Mouse (Mus musculus): ENCODE data around the gene Slit3. TPM values are rescaled to one million over a fixed set of nuclear protein-coding genes. Genes with fewer than 3 reads are reported as not detected.
A peak's percentile ranks its signal among the peaks of the same experiment; 100 is the strongest.

Slit3 gene
- polyA plus RNA-seq, 1 experiment, result 0.04 TPM

DNA sequence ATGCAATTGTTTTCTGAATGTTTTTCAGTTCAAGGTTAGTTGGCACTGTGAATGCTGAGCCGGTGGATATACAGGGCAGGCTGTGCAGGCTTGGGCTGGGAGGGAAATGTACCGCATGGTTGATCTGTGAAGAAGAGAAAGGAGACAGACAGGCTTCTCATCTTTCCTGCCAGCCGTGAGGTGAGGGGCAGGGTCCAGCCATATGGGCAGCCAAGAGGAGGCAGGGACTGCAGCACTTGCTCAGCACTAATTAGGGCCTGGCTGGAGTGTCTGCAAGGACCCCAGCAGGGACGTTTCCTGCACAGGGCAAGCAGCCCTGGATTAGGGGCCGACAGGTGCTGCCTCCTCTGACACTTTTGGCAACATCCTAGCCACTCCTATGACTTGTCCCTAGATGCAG lies 184.1 kb downstream of the Slit3 start:
- H3K9me3 ChIP-seq, result 0 out of 2 replicates have a peak, but pooled peaks cover 8% of the 10 kb centered on the region
- no peaks in the 10 kb centered on the region for H3K27me3 ChIP-seq (replicated peaks)
- no peak for TF ChIP-seq GATA1 (IDR thresholded peaks at IDR 0.05; ENCODE audit: borderline replicate concordance, low read length)
- TF ChIP-seq FLI1 (IDR thresholded peaks at IDR 0.05; ENCODE audit: low read length), result no peak
- no peaks in the 10 kb centered on the region for H3K4me1 ChIP-seq
- H3K36me3 ChIP-seq (replicated peaks; ENCODE audit: low read length), result no peaks in the 10 kb centered on the region
- no peak overlapping the region for H3K4me3 ChIP-seq (replicated peaks)

- H3K36me3 ChIP-seq (replicated peaks; ENCODE audit: low read length), result no peaks in the 10 kb centered on the region
- no peak for TF ChIP-seq FLI1 (IDR thresholded peaks at IDR 0.05; ENCODE audit: low read length)
- H3K4me1 ChIP-seq, result no peaks in the 10 kb centered on the region
- 0 out of 2 replicates have a peak, but pooled peaks cover 8% of the 10 kb centered on the region for H3K9me3 ChIP-seq
- no peak overlapping the region for H3K4me3 ChIP-seq (replicated peaks)
- no peaks in the 10 kb centered on the region for H3K27me3 ChIP-seq (replicated peaks)
These were observed 184.9 kb downstream of the Slit3 start for GRCm38 (mm10) chr11:35305910-35306309.

DNA sequence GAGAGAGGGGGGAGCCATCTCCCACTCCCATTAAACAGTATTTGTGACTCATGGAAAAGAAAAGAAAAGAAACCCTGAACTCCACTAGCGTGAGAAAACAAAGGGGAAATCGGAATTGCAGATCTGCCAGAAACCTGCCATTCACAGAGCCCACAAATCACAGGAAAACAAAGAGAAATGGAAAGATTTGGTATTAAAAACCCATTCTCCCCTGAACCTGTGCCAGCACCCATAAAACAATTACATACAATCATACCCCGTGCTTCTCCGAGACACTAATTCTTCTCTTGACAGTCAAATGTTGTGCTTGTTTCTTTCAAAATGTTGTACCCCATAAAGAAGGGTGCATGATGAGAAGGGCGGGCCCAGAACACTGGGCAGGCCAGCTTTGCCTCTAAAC lies 185.9 kb downstream of the Slit3 start:
- TF ChIP-seq FLI1 (IDR thresholded peaks at IDR 0.05; ENCODE audit: low read length) (no peak), GATA1 (IDR thresholded peaks at IDR 0.05; ENCODE audit: borderline replicate concordance, low read length) (no peak)
- H3K4me3 ChIP-seq (replicated peaks), result no peak overlapping the region
- H3K36me3 ChIP-seq (replicated peaks; ENCODE audit: low read length), result no peaks in the 10 kb centered on the region
- no peaks in the 10 kb centered on the region for H3K4me1 ChIP-seq
- 0 out of 2 replicates have a peak, but pooled peaks cover 8% of the 10 kb centered on the region for H3K9me3 ChIP-seq
- H3K27me3 ChIP-seq (replicated peaks), result no peaks in the 10 kb centered on the region

DNA sequence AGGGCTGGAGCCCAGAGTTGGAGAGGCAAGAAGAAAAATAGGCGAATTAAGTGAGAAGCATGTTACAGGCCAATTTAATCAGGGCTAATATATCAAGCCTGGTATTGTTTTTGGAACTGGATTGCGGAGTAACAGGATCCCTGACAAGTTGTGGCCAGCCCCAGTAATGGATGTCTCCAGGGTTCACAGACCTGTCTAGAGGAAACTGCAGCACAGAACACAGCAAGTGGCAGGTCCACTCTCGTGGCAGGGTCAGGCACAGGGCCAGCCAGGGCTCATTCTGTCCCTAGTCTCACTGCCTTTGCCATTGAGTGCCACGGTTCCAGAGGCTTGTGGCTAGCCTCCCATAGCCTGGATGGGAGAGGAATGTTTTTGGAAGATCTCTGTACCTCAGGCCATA lies 187.0 kb downstream of the Slit3 start:
- Histone ChIP-seq H3K36me3 (replicated peaks; ENCODE audit: low read length) (no peaks in the 10 kb centered on the region), H3K4me3 (replicated peaks) (no peak overlapping the region), H3K27me3 (replicated peaks) (no peaks in the 10 kb centered on the region), H3K4me1 (no peaks in the 10 kb centered on the region), H3K9me3 (peaks cover 8% of the 10 kb centered on the region; the same call in 1 of the 2 replicates)
- TF ChIP-seq GATA1 (IDR thresholded peaks at IDR 0.05; ENCODE audit: borderline replicate concordance, low read length) (no peak), FLI1 (IDR thresholded peaks at IDR 0.05; ENCODE audit: low read length) (no peak)

DNA sequence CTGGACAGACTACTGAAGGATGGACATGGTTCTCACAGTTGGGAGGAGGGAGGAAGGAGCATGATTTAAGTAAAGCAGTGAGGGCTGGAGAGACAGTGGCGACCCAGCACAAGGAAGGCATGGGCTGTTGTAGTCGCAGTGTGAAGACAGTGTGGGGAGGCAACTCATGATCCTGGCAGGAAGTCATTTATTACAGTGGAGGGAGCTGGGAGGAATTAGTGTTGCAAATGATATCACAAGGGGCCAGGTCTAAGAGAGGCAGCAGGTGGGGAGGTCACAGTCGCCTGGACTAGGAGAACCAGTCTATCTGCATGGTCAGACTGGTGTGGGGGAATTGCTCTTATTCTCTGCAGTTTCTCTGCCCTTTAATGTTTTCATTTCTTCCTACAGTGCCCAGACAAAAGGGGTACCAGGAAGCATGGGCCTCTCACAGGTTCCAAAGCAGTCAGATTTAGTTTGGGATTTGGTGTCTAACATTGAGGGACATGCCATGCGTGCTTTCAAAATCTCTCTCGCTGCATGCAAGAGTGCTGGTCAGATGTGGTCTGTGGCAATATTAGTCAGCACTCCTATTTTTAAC lies 194.5 kb downstream of the Slit3 start:
- TF ChIP-seq GATA1 (IDR thresholded peaks at IDR 0.05; ENCODE audit: borderline replicate concordance, low read length), result no peak
- TF ChIP-seq FLI1 (IDR thresholded peaks at IDR 0.05; ENCODE audit: low read length), result no peak

GRCm38 (mm10) chr11:35317221-35317620 lies 196.2 kb downstream of the Slit3 start:
- no peaks in the 10 kb centered on the region for H3K4me1 ChIP-seq
- TF ChIP-seq FLI1 (IDR thresholded peaks at IDR 0.05; ENCODE audit: low read length), result no peak
- TF ChIP-seq GATA1 (IDR thresholded peaks at IDR 0.05; ENCODE audit: borderline replicate concordance, low read length), result no peak
- peaks cover 8% of the 10 kb centered on the region; the same call in 1 of the 2 replicates for H3K9me3 ChIP-seq

More for the DNA sequence above, 194.5 kb downstream of the Slit3 start:
- H3K4me1 ChIP-seq, result no peaks in the 10 kb centered on the region
- H3K36me3 ChIP-seq (replicated peaks; ENCODE audit: low read length), result no peaks in the 10 kb centered on the region
- peak overlapping the region; percentile 19 for H3K4me3 ChIP-seq (replicated peaks)
- no peaks in the 10 kb centered on the region for H3K27me3 ChIP-seq (replicated peaks)
- H3K9me3 ChIP-seq, result peaks cover 8% of the 10 kb centered on the region; the same call in 1 of the 2 replicates

DNA sequence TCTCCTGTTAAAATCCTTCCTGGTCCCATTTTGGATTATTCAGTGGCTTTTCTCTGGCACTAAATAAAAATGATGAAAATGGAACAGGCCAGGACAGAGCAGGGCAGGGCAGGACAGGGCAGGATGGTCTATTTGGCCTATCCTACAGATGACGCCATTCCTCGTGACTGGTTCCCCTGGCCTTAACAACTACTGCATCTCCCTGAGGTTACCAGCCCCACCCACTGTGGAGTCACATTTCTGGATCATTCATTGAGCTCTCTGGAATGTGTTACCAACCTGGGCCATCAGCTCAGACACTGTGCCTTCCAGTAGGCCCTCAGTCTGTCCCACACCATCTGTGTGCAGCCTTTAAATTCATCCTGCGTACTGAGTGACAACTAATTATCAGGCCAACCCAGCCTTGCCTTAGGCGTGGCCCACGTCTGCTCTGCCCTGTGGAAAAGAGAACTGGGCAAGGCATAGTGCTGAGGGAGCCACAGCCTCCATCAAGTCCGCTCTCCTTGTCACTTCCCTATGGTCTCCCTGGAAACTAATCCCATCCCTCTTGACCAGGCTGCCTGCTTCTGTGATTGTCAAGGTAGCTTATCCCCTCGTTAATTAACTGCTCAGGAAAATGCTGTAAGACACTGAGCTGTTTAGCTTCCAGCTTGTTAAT lies 196.9 kb downstream of the Slit3 start:
- peaks cover 8% of the 10 kb centered on the region; the same call in 1 of the 2 replicates for H3K9me3 ChIP-seq

More at GRCm38 (mm10) chr11:35317221-35317620, 196.2 kb downstream of the Slit3 start:
- Histone ChIP-seq H3K36me3 (replicated peaks; ENCODE audit: low read length) (no peaks in the 10 kb centered on the region), H3K27me3 (replicated peaks) (no peaks in the 10 kb centered on the region), H3K4me3 (replicated peaks) (no peak overlapping the region)

DNA sequence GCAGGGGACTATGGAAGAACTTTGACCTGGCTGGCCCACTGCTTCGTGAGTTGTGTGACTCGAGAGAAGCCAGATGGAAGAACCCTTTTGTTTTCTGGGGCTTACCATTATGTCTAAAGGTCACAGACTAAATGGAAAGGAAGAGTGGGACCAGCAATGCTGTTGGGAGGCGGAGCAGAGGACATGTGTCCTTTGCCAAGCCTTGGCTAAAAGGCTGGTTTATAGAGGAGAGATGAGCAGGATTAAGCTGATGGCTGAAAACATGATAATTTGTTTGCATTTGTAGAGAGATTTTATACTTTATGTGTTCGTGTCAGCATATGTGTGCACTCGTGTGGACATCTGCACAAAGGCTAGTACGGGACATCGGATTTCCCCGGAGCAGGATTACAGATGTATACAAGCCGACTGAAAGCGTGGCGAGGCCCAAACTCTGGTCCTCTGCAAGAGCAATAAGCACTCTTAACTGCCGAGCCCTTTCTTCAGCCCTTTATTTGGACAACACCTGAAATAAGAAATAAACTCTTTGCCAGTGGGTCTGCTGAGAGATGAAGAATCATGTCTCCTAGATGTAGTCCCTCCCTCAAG lies 197.5 kb downstream of the Slit3 start:
- Histone ChIP-seq H3K27me3 (replicated peaks) (no peaks in the 10 kb centered on the region), H3K4me3 (replicated peaks) (no peak overlapping the region), H3K9me3 (peaks cover 8% of the 10 kb centered on the region; the same call in 1 of the 2 replicates), H3K4me1 (no peaks in the 10 kb centered on the region), H3K36me3 (replicated peaks; ENCODE audit: low read length) (no peaks in the 10 kb centered on the region)
- no peak for TF ChIP-seq GATA1 (IDR thresholded peaks at IDR 0.05; ENCODE audit: borderline replicate concordance, low read length)
- no peak for TF ChIP-seq FLI1 (IDR thresholded peaks at IDR 0.05; ENCODE audit: low read length)

More for the DNA sequence above, 196.9 kb downstream of the Slit3 start:
- TF ChIP-seq FLI1 (IDR thresholded peaks at IDR 0.05; ENCODE audit: low read length), result no peak
- no peak for TF ChIP-seq GATA1 (IDR thresholded peaks at IDR 0.05; ENCODE audit: borderline replicate concordance, low read length)
- H3K4me1 ChIP-seq, result no peaks in the 10 kb centered on the region
- no peaks in the 10 kb centered on the region for H3K36me3 ChIP-seq (replicated peaks; ENCODE audit: low read length)
- peak overlapping the region; percentile 11 for H3K4me3 ChIP-seq (replicated peaks)
- H3K27me3 ChIP-seq (replicated peaks), result no peaks in the 10 kb centered on the region

- TF ChIP-seq GATA1 (IDR thresholded peaks at IDR 0.05; ENCODE audit: borderline replicate concordance, low read length) (no peak), FLI1 (IDR thresholded peaks at IDR 0.05; ENCODE audit: low read length) (no peak)
- H3K9me3 ChIP-seq, result peaks cover 8% of the 10 kb centered on the region; the same call in 1 of the 2 replicates
- H3K36me3 ChIP-seq (replicated peaks; ENCODE audit: low read length), result no peaks in the 10 kb centered on the region
- H3K4me1 ChIP-seq, result no peaks in the 10 kb centered on the region
- no peaks in the 10 kb centered on the region for H3K27me3 ChIP-seq (replicated peaks)
- H3K4me3 ChIP-seq (replicated peaks), result no peak overlapping the region
These were observed 199.5 kb downstream of the Slit3 start for GRCm38 (mm10) chr11:35320518-35320917.

GRCm38 (mm10) chr11:35324397-35324796 lies 203.4 kb downstream of the Slit3 start:
- no peaks in the 10 kb centered on the region for H3K36me3 ChIP-seq (replicated peaks; ENCODE audit: low read length)
- no peaks in the 10 kb centered on the region for H3K4me1 ChIP-seq
- no peak overlapping the region for H3K4me3 ChIP-seq (replicated peaks)
- TF ChIP-seq GATA1 (IDR thresholded peaks at IDR 0.05; ENCODE audit: borderline replicate concordance, low read length) (no peak), FLI1 (IDR thresholded peaks at IDR 0.05; ENCODE audit: low read length) (no peak)
- H3K27me3 ChIP-seq (replicated peaks), result no peaks in the 10 kb centered on the region
- H3K9me3 ChIP-seq, result 0 out of 2 replicates have a peak, but pooled peaks cover 3% of the 10 kb centered on the region
